20 mouse cellular contexts compared by ENCODE assay signal in the genomic region with DNA sequence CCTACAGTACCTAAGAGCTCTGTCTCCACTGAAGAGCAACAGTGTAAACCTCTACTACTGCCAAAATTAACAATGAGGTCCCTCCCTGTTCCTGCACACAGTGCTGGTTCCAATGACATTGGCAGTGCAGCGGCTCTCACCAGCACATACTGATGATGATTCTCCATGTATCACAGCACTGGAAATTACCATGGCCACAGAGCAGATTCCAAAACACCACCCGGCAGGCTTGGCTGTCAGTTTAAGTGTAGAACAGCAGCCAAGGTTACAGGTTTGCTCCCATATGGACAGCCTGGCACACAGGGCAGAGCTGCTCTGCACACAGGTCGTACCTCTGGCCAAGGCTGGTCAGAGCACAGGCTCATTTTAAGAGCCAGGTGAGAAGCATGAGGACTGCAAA. TPM values are rescaled to one million over a fixed set of nuclear protein-coding genes. Genes with fewer than 3 reads are reported as not detected.
DNase-seq lines count a peak whose midpoint lies in the region; ATAC-seq and TF ChIP-seq lines count a peak whose summit lies in the region.
"Had no signal": no experiment of that assay in that cellular context is flagged by ENCODE, and none has a peak within 500 bp of the region (broad histone marks: within the 10 kb centered on the region; RNA-seq: fewer than 3 reads in every experiment).

No protein-coding gene starts in this region.

- no peak overlapping the region for H3K4me3 ChIP-seq in heart, embryonic 11.5 days (ENCODE audit: low read depth, low read length)
- H3K4me3 ChIP-seq in heart, postnatal 0 days (ENCODE audit: low read depth, low read length): no peak overlapping the region
- H3K4me3 ChIP-seq in intestine, embryonic 15.5 days (replicated peaks): no peak overlapping the region
- H3K4me3 ChIP-seq: embryonic facial prominence, embryonic 13.5 days; heart, embryonic 15.5 days; liver, embryonic 15.5 days; megakaryocyte, embryonic 14.5 days; neural tube, embryonic 13.5 days had no signal

- no peaks in the 10 kb centered on the region for H3K9me3 ChIP-seq in heart, embryonic 11.5 days (replicated peaks; ENCODE audit: control insufficient read depth, low read length)
- no peaks in the 10 kb centered on the region for H3K9me3 ChIP-seq in heart, postnatal 0 days (replicated peaks; ENCODE audit: control insufficient read depth, low read length)
- H3K9me3 ChIP-seq in intestine, embryonic 15.5 days: no peaks in the 10 kb centered on the region
- H3K9me3 ChIP-seq: embryonic facial prominence, embryonic 13.5 days; heart, embryonic 15.5 days; liver, embryonic 15.5 days; megakaryocyte, embryonic 14.5 days; neural tube, embryonic 13.5 days had no signal

- WGBS in heart, embryonic 11.5 days (ENCODE audit: insufficient replicate concordance): 91% methylated on average over 3 of the region's 3 CpGs
- 87% methylated on average over 3 of the region's 3 CpGs for WGBS in heart, postnatal 0 days
- 95% methylated on average over 3 of the region's 3 CpGs for WGBS in intestine, embryonic 15.5 days

- TF ChIP-seq CTCF in heart, postnatal 0 days (IDR thresholded peaks at IDR 0.05; ENCODE audit: low read depth): no peak

- DNase-seq in heart, adult 18-20 months: peak; percentile 67 to 75
- peak; percentile 89 for DNase-seq in brain, adult 2 months (ENCODE audit: low read depth, low spot score)
- peak; percentile 79 for DNase-seq in cerebellum, adult 9-10 months
- DNase-seq in heart, postnatal 0 days (ENCODE audit: low spot score): no peak
- no peak for DNase-seq in gastrocnemius, postnatal 4 days (ENCODE audit: low spot score in 2 of 2)
- DNase-seq in ovary, postnatal 36 days (ENCODE audit: low spot score): no peak
- DNase-seq: adrenal gland, postnatal 10 days; gastrocnemius, postnatal 10 days; kidney, adult 18-20 months; kidney, postnatal 10 days; thymus, postnatal 4 days had no signal

- no peaks in the 10 kb centered on the region for H3K27me3 ChIP-seq in heart, embryonic 11.5 days (ENCODE audit: control insufficient read depth, insufficient read depth, low read length)
- no peaks in the 10 kb centered on the region for H3K27me3 ChIP-seq in heart, postnatal 0 days (ENCODE audit: control insufficient read depth, insufficient read depth, low read length)
- H3K27me3 ChIP-seq in intestine, embryonic 15.5 days (replicated peaks): no peaks in the 10 kb centered on the region
- H3K27me3 ChIP-seq: embryonic facial prominence, embryonic 13.5 days; heart, embryonic 15.5 days; liver, embryonic 15.5 days; megakaryocyte, embryonic 14.5 days; neural tube, embryonic 13.5 days had no signal

- TF ChIP-seq EP300 in heart, postnatal 0 days (IDR thresholded peaks at IDR 0.05; ENCODE audit: low read depth): no peak

- no peak overlapping the region for H3K27ac ChIP-seq in heart, embryonic 11.5 days (ENCODE audit: low read depth, low read length)
- H3K27ac ChIP-seq in heart, postnatal 0 days (ENCODE audit: low read depth): no peak overlapping the region
- no peak overlapping the region for H3K27ac ChIP-seq in intestine, embryonic 15.5 days
- H3K27ac ChIP-seq: embryonic facial prominence, embryonic 13.5 days; heart, embryonic 15.5 days; hindbrain, postnatal 0 days; liver, embryonic 15.5 days; neural tube, embryonic 13.5 days had no signal

- no peak overlapping the region for H3K4me2 ChIP-seq in heart, embryonic 11.5 days
- no peak overlapping the region for H3K4me2 ChIP-seq in heart, postnatal 0 days (ENCODE audit: low read depth, low read length)
- H3K4me2 ChIP-seq in intestine, embryonic 15.5 days (replicated peaks): no peak overlapping the region
- H3K4me2 ChIP-seq: embryonic facial prominence, embryonic 13.5 days; heart, embryonic 15.5 days; liver, embryonic 15.5 days; neural tube, embryonic 13.5 days had no signal

- peaks cover 41% of the 10 kb centered on the region for H3K36me3 ChIP-seq in heart, embryonic 11.5 days (ENCODE audit: control insufficient read depth, insufficient read depth, low read length)
- H3K36me3 ChIP-seq in heart, postnatal 0 days (replicated peaks; ENCODE audit: control insufficient read depth, insufficient read depth, low read length): peaks cover 62% of the 10 kb centered on the region
- peaks cover 31% of the 10 kb centered on the region for H3K36me3 ChIP-seq in intestine, embryonic 15.5 days

- H3K9ac ChIP-seq in heart, embryonic 11.5 days (ENCODE audit: low read depth, low read length): no peak overlapping the region
- no peak overlapping the region for H3K9ac ChIP-seq in heart, postnatal 0 days (replicated peaks; ENCODE audit: low read depth, low read length)
- H3K9ac ChIP-seq in intestine, embryonic 15.5 days: no peak overlapping the region
- H3K9ac ChIP-seq: embryonic facial prominence, embryonic 13.5 days; heart, embryonic 15.5 days; liver, embryonic 15.5 days; neural tube, embryonic 13.5 days had no signal

- no peak for ATAC-seq in heart, embryonic 11.5 days (replicated peaks; ENCODE audit: insufficient number of reproducible peaks, low FRiP score, low TSS enrichment)
- ATAC-seq in heart, postnatal 0 days (ENCODE audit: insufficient read depth, low read depth): 0 out of 2 replicates have a peak, but pooled peaks have one; percentile 24
- no peak for ATAC-seq in intestine, embryonic 15.5 days
- ATAC-seq: hindbrain, postnatal 0 days; lung, postnatal 0 days had no signal

- H3K4me1 ChIP-seq in heart, embryonic 11.5 days (ENCODE audit: control insufficient read depth, insufficient read depth, low read length): no peaks in the 10 kb centered on the region
- no peaks in the 10 kb centered on the region for H3K4me1 ChIP-seq in heart, postnatal 0 days (ENCODE audit: control insufficient read depth, insufficient read depth)
- H3K4me1 ChIP-seq in intestine, embryonic 15.5 days (replicated peaks): no peaks in the 10 kb centered on the region
- H3K4me1 ChIP-seq: embryonic facial prominence, embryonic 13.5 days; heart, embryonic 15.5 days; liver, embryonic 15.5 days; neural tube, embryonic 13.5 days had no signal

RNA-seq across cellular contexts. Expression of a gene that starts 8.3 kb away (rescaled TPM):
- 1 to 10 TPM; 5.5 to 5.9 TPM for total RNA-seq in heart, adult 18-20 months (2021)
- polyA plus RNA-seq in heart, embryonic 11.5 days (2014; fragmentation: Nextera tagmentation; extraction: Ambion mirVana): 57.2 and 72.6 TPM in 2 replicates
- total RNA-seq in heart, postnatal 0 days (2014; rRNA removed; ENCODE audit: low replicate concordance): 11.1 and 11.2 TPM in 2 replicates
- polyA plus RNA-seq in heart, postnatal 0 days (2015; fragmentation: Nextera tagmentation; extraction: Ambion mirVana): 23.2 and 26.7 TPM in 2 replicates
- 60.6 and 72.0 TPM in 2 replicates for polyA plus RNA-seq in intestine, embryonic 15.5 days (2015; fragmentation: Nextera tagmentation; extraction: Ambion mirVana)
- total RNA-seq in gastrocnemius, postnatal 4 days (2021): 10 to 100 TPM; 15.0 to 25.3 TPM

RNA-seq across cellular contexts. Expression of a gene that starts 48.5 kb away (rescaled TPM):
- 10 to 100 TPM; 29.3 to 33.7 TPM for total RNA-seq in heart, adult 18-20 months (2021)
- polyA plus RNA-seq in heart, embryonic 11.5 days (2014; fragmentation: Nextera tagmentation; extraction: Ambion mirVana): 10.1 and 11.7 TPM in 2 replicates
- total RNA-seq in heart, postnatal 0 days (2014; rRNA removed; ENCODE audit: low replicate concordance): 23.5 and 24.5 TPM in 2 replicates
- polyA plus RNA-seq in heart, postnatal 0 days (2015; fragmentation: Nextera tagmentation; extraction: Ambion mirVana): 4.2 TPM in 2 replicates
- polyA plus RNA-seq in intestine, embryonic 15.5 days (2015; fragmentation: Nextera tagmentation; extraction: Ambion mirVana): 4.9 and 6.2 TPM in 2 replicates
- total RNA-seq in gastrocnemius, postnatal 4 days (2021): 10 to 100 TPM; 19.7 to 22.1 TPM

Comparison
In these comparisons a context has a peak if more than half of its experiments do, and no peak if none do; other contexts are left out.
1. DNase-seq: peak in heart, adult 18-20 months (2 of 2), brain, adult 2 months (single experiment) and cerebellum, adult 9-10 months (single experiment); none in heart, postnatal 0 days (single experiment), gastrocnemius, postnatal 4 days (0 of 2) and ovary, postnatal 36 days (single experiment).